Mouse (Mus musculus): Measurements from ENCODE around the gene Bcar1. TPM values are rescaled to one million over a fixed set of nuclear protein-coding genes. Genes with fewer than 3 reads are reported as not detected.

Bcar1 gene
- polyA plus RNA-seq, 1 experiment, result 0.07 TPM

DNA sequence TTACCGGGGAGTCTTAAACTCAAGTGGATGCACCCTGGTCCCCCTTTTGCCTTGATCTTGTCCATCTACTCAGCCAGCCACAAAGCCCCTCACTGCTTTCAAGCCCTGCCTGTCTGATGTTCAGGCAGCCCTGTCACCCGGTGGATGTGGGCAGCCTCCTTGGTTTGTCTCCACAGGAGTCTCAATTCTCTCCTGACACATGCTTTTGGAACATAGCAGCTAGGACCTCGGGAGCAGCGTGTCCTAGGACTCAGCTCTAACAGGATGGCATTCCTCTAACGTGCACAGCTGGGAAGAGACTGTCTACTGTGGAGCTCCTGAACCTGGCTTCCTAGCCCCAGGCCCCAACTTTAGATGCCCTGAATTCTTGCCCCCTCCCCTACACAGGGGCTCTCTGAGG lies 37.9 kb downstream of the Bcar1 start:
- no peak for TF ChIP-seq GATA1 (IDR thresholded peaks at IDR 0.05; ENCODE audit: low read length)
- TF ChIP-seq TAL1 (IDR thresholded peaks at IDR 0.05; ENCODE audit: low read length), result no peak
- Histone ChIP-seq H3K9me3 (ENCODE audit: control insufficient read depth, low read length) (no peaks in the 10 kb centered on the region), H3K36me3 (ENCODE audit: control insufficient read depth) (peaks cover 2% of the 10 kb centered on the region; the same call in 1 of the 2 replicates), H3K4me3 (replicated peaks) (no peak overlapping the region), H3K4me1 (ENCODE audit: control insufficient read depth) (peaks cover 10% of the 10 kb centered on the region), H3K27me3 (ENCODE audit: control insufficient read depth) (no peaks in the 10 kb centered on the region)

GRCm38 (mm10) chr8:111705222-111705621 lies 38.4 kb downstream of the Bcar1 start:
- TF ChIP-seq GATA1 (IDR thresholded peaks at IDR 0.05; ENCODE audit: low read length) (no peak), TAL1 (IDR thresholded peaks at IDR 0.05; ENCODE audit: low read length) (no peak)
- no peaks in the 10 kb centered on the region for H3K9me3 ChIP-seq (ENCODE audit: control insufficient read depth, low read length)
- H3K4me1 ChIP-seq (ENCODE audit: control insufficient read depth), result peaks cover 10% of the 10 kb centered on the region
- H3K4me3 ChIP-seq (replicated peaks), result no peak overlapping the region
- no peaks in the 10 kb centered on the region; the same call in 1 of the 2 replicates for H3K36me3 ChIP-seq (ENCODE audit: control insufficient read depth)
- no peaks in the 10 kb centered on the region for H3K27me3 ChIP-seq (ENCODE audit: control insufficient read depth)

GRCm38 (mm10) chr8:111704585-111704984 lies 39.0 kb downstream of the Bcar1 start:
- no peaks in the 10 kb centered on the region for H3K27me3 ChIP-seq (ENCODE audit: control insufficient read depth)
- TF ChIP-seq GATA1 (IDR thresholded peaks at IDR 0.05; ENCODE audit: low read length) (no peak), TAL1 (IDR thresholded peaks at IDR 0.05; ENCODE audit: low read length) (no peak)
- H3K36me3 ChIP-seq (ENCODE audit: control insufficient read depth), result no peaks in the 10 kb centered on the region
- no peaks in the 10 kb centered on the region for H3K9me3 ChIP-seq (ENCODE audit: control insufficient read depth, low read length)
- H3K4me1 ChIP-seq (ENCODE audit: control insufficient read depth), result peaks cover 10% of the 10 kb centered on the region
- no peak overlapping the region for H3K4me3 ChIP-seq (replicated peaks)

GRCm38 (mm10) chr8:111701380-111701779 lies 42.2 kb downstream of the Bcar1 start:
- no peaks in the 10 kb centered on the region for H3K9me3 ChIP-seq (ENCODE audit: control insufficient read depth, low read length)
- H3K4me3 ChIP-seq (replicated peaks), result no peak overlapping the region
- no peaks in the 10 kb centered on the region for H3K27me3 ChIP-seq (ENCODE audit: control insufficient read depth)
- H3K4me1 ChIP-seq (ENCODE audit: control insufficient read depth), result peaks cover 10% of the 10 kb centered on the region
- no peaks in the 10 kb centered on the region for H3K36me3 ChIP-seq (ENCODE audit: control insufficient read depth)
- TF ChIP-seq TAL1 (IDR thresholded peaks at IDR 0.05; ENCODE audit: low read length), result no peak
- TF ChIP-seq GATA1 (IDR thresholded peaks at IDR 0.05; ENCODE audit: low read length), result no peak

GRCm38 (mm10) chr8:111700740-111701139 lies 42.9 kb downstream of the Bcar1 start:
- Histone ChIP-seq H3K4me1 (ENCODE audit: control insufficient read depth) (peaks cover 10% of the 10 kb centered on the region), H3K4me3 (replicated peaks) (no peak overlapping the region), H3K36me3 (ENCODE audit: control insufficient read depth) (no peaks in the 10 kb centered on the region), H3K27me3 (ENCODE audit: control insufficient read depth) (no peaks in the 10 kb centered on the region), H3K9me3 (ENCODE audit: control insufficient read depth, low read length) (no peaks in the 10 kb centered on the region)
- TF ChIP-seq GATA1 (IDR thresholded peaks at IDR 0.05; ENCODE audit: low read length) (no peak), TAL1 (IDR thresholded peaks at IDR 0.05; ENCODE audit: low read length) (no peak)

GRCm38 (mm10) chr8:111700201-111700600 lies 43.4 kb downstream of the Bcar1 start:
- H3K4me1 ChIP-seq (ENCODE audit: control insufficient read depth), result peaks cover 5% of the 10 kb centered on the region
- H3K27me3 ChIP-seq (ENCODE audit: control insufficient read depth), result no peaks in the 10 kb centered on the region
- H3K9me3 ChIP-seq (ENCODE audit: control insufficient read depth, low read length), result no peaks in the 10 kb centered on the region
- no peak for TF ChIP-seq TAL1 (IDR thresholded peaks at IDR 0.05; ENCODE audit: low read length)
- no peak overlapping the region for H3K4me3 ChIP-seq (replicated peaks)
- no peaks in the 10 kb centered on the region for H3K36me3 ChIP-seq (ENCODE audit: control insufficient read depth)

GRCm38 (mm10) chr8:111699035-111699434 lies 44.6 kb downstream of the Bcar1 start:
- TF ChIP-seq TAL1 (IDR thresholded peaks at IDR 0.05; ENCODE audit: low read length) (no peak), GATA1 (IDR thresholded peaks at IDR 0.05; ENCODE audit: low read length) (no peak)
- Histone ChIP-seq H3K36me3 (ENCODE audit: control insufficient read depth) (no peaks in the 10 kb centered on the region), H3K27me3 (ENCODE audit: control insufficient read depth) (no peaks in the 10 kb centered on the region)

GRCm38 (mm10) chr8:111697655-111698054 lies 46.0 kb downstream of the Bcar1 start:
- TF ChIP-seq GATA1 (IDR thresholded peaks at IDR 0.05; ENCODE audit: low read length), result no peak
- TF ChIP-seq TAL1 (IDR thresholded peaks at IDR 0.05; ENCODE audit: low read length), result no peak
- H3K9me3 ChIP-seq (ENCODE audit: control insufficient read depth, low read length), result no peaks in the 10 kb centered on the region
- H3K27me3 ChIP-seq (ENCODE audit: control insufficient read depth), result no peaks in the 10 kb centered on the region
- H3K36me3 ChIP-seq (ENCODE audit: control insufficient read depth), result no peaks in the 10 kb centered on the region
- H3K4me1 ChIP-seq (ENCODE audit: control insufficient read depth), result no peaks in the 10 kb centered on the region
- no peak overlapping the region for H3K4me3 ChIP-seq (replicated peaks)

More at GRCm38 (mm10) chr8:111699035-111699434, 44.6 kb downstream of the Bcar1 start:
- H3K4me3 ChIP-seq (replicated peaks), result no peak overlapping the region
- H3K4me1 ChIP-seq (ENCODE audit: control insufficient read depth), result no peaks in the 10 kb centered on the region
- no peaks in the 10 kb centered on the region for H3K9me3 ChIP-seq (ENCODE audit: control insufficient read depth, low read length)

- no peak overlapping the region for H3K4me3 ChIP-seq (replicated peaks)
- no peak for TF ChIP-seq GATA1 (IDR thresholded peaks at IDR 0.05; ENCODE audit: low read length)
- no peak for TF ChIP-seq TAL1 (IDR thresholded peaks at IDR 0.05; ENCODE audit: low read length)
- H3K4me1 ChIP-seq (ENCODE audit: control insufficient read depth), result no peaks in the 10 kb centered on the region
- H3K36me3 ChIP-seq (ENCODE audit: control insufficient read depth), result no peaks in the 10 kb centered on the region
- H3K27me3 ChIP-seq (ENCODE audit: control insufficient read depth), result no peaks in the 10 kb centered on the region
- no peaks in the 10 kb centered on the region for H3K9me3 ChIP-seq (ENCODE audit: control insufficient read depth, low read length)
Observed at GRCm38 (mm10) chr8:111695441-111695840, 48.2 kb downstream of the Bcar1 start.

DNA sequence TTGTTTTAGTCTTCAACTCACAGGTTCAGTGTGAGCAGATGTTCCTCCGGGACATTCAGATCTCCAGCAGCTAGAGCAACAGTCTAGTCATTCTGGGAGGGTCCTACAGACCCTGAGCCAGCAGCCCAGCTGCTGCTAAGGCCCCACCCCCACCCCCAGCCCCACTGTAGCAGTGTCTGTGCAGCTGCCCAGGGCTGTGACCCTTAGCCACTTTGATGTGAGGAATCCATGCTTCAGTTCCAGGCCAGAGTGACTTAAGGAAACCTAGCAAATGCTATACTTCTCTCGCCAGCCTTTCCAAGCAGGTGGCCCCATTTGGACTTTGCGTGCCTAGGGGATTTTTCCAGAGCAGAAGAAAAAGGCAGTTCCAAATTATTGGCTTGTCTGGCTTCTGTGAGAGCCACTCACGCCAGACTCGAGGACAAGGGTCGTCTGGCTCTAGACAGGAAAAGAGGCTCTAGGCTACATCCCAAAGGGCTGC lies 50.3 kb downstream of the Bcar1 start:
- Histone ChIP-seq H3K27me3 (ENCODE audit: control insufficient read depth) (no peaks in the 10 kb centered on the region), H3K4me3 (replicated peaks) (no peak overlapping the region), H3K9me3 (ENCODE audit: control insufficient read depth, low read length) (no peaks in the 10 kb centered on the region), H3K4me1 (ENCODE audit: control insufficient read depth) (no peaks in the 10 kb centered on the region), H3K36me3 (ENCODE audit: control insufficient read depth) (no peaks in the 10 kb centered on the region)
- TF ChIP-seq TAL1 (IDR thresholded peaks at IDR 0.05; ENCODE audit: low read length) (no peak), GATA1 (IDR thresholded peaks at IDR 0.05; ENCODE audit: low read length) (no peak)

Data from erythroblast, embryonic 14.5 days (primary cell).